In the genomic region with DNA sequence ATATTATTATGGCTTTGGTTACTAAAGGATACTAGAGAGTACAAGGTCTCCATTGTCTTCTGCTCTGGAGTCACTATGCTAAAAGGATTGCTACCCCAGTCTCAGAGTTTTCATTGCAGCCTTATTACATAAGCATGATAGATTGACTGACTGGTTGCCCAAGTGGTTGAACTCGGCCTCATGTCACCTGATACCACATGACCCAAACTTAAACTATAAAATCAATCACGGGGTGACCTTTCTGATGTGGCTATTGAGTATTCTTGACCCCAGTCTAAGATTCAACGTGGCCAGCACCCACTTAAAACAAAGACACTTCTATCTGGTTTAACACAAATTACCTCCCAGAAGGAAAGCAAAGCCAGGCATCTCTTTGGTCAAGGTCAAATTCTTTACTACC, we compare ENCODE assay signal across 26 mouse cellular contexts.
DNase-seq lines count a peak whose midpoint lies in the region; ATAC-seq and TF ChIP-seq lines count a peak whose summit lies in the region.
"Had no signal": no experiment of that assay in that cellular context is flagged by ENCODE, and none has a peak within 500 bp of the region (broad histone marks: within the 10 kb centered on the region; RNA-seq: fewer than 3 reads in every experiment).

No protein-coding gene starts in this region.

- no peaks in the 10 kb centered on the region for H3K36me3 ChIP-seq in hindbrain, embryonic 10.5 days
- H3K36me3 ChIP-seq in hindbrain, postnatal 0 days (ENCODE audit: insufficient read depth, low read length), result no peaks in the 10 kb centered on the region
- H3K36me3 ChIP-seq: embryonic facial prominence, embryonic 12.5 days; embryonic facial prominence, embryonic 15.5 days; heart, embryonic 10.5 days; heart, embryonic 13.5 days; hindbrain, embryonic 13.5 days had no signal

- whole genome bisulfite sequencing in hindbrain, embryonic 10.5 days, result 41% methylated on average over 3 of the region's 3 CpGs
- 54% methylated on average over 3 of the region's 3 CpGs for WGBS in hindbrain, postnatal 0 days

- H3K4me1 ChIP-seq in hindbrain, embryonic 10.5 days (replicated peaks), result peaks cover 11% of the 10 kb centered on the region; the same call in 1 of the 2 replicates
- no peaks in the 10 kb centered on the region for H3K4me1 ChIP-seq in hindbrain, postnatal 0 days (ENCODE audit: insufficient read depth, low read length)
- H3K4me1 ChIP-seq: embryonic facial prominence, embryonic 12.5 days; embryonic facial prominence, embryonic 15.5 days; heart, embryonic 10.5 days; heart, embryonic 13.5 days had no signal

- H3K27ac ChIP-seq in hindbrain, embryonic 10.5 days, result no peak overlapping the region
- no peak overlapping the region for H3K27ac ChIP-seq in hindbrain, postnatal 0 days
- H3K27ac ChIP-seq: embryonic facial prominence, embryonic 12.5 days; embryonic facial prominence, embryonic 15.5 days; heart, adult 2 months; heart, embryonic 10.5 days; heart, embryonic 13.5 days had no signal

- TF ChIP-seq CTCF in hindbrain, postnatal 0 days (IDR thresholded peaks at IDR 0.05; ENCODE audit: low read depth), result no peak

- no peak overlapping the region for H3K4me2 ChIP-seq in hindbrain, postnatal 0 days (ENCODE audit: low read depth, low read length)
- H3K4me2 ChIP-seq: embryonic facial prominence, embryonic 12.5 days; embryonic facial prominence, embryonic 15.5 days; heart, embryonic 13.5 days; hindbrain, embryonic 13.5 days had no signal

- H3K4me3 ChIP-seq in hindbrain, embryonic 10.5 days, result no peak overlapping the region
- H3K4me3 ChIP-seq in hindbrain, postnatal 0 days (ENCODE audit: low read length), result no peak overlapping the region
- H3K4me3 ChIP-seq: embryonic facial prominence, embryonic 12.5 days; embryonic facial prominence, embryonic 15.5 days; heart, adult 2 months; heart, embryonic 10.5 days; heart, embryonic 13.5 days; hindbrain, embryonic 13.5 days had no signal

- peak; percentile 8 for DNase-seq in hindbrain, embryonic 10.5 days (ENCODE audit: low spot score)
- no peak for DNase-seq in hindbrain, postnatal 0 days (ENCODE audit: low spot score)
- DNase-seq in embryo, embryonic 11 days, result peak; percentile 32
- peak; percentile 37 for DNase-seq in mesoderm, embryonic 11.5 days (ENCODE audit: low read depth, low spot score)
- DNase-seq in kidney, adult 8-10 months, result no peak
- DNase-seq in cerebellum, postnatal 4 days (ENCODE audit: low spot score in 2 of 2), result no peak
- DNase-seq: adrenal gland, adult 2 months; adrenal gland, postnatal 14 days; cerebellum, adult 11 months; cerebellum, adult 2 months; cerebellum, adult 9-11 months; cerebellum, postnatal 36 days; forebrain, postnatal 0 days; gastrocnemius, postnatal 25 days; heart, adult 2 months; heart, postnatal 14 days had no signal

- no peak overlapping the region for H3K9ac ChIP-seq in hindbrain, postnatal 0 days (replicated peaks; ENCODE audit: low read length)
- H3K9ac ChIP-seq: embryonic facial prominence, embryonic 12.5 days; embryonic facial prominence, embryonic 15.5 days; forebrain, postnatal 0 days; heart, embryonic 13.5 days; hindbrain, embryonic 13.5 days had no signal

- no peaks in the 10 kb centered on the region for H3K27me3 ChIP-seq in hindbrain, embryonic 10.5 days (ENCODE audit: insufficient read depth, poor library complexity, severe bottlenecking)
- H3K27me3 ChIP-seq in hindbrain, postnatal 0 days (ENCODE audit: insufficient read depth, low read length), result no peaks in the 10 kb centered on the region
- H3K27me3 ChIP-seq: embryonic facial prominence, embryonic 12.5 days; embryonic facial prominence, embryonic 15.5 days; heart, embryonic 13.5 days; hindbrain, embryonic 13.5 days had no signal

- H3K9me3 ChIP-seq in hindbrain, embryonic 10.5 days, result no peaks in the 10 kb centered on the region
- H3K9me3 ChIP-seq in hindbrain, postnatal 0 days (ENCODE audit: low read length), result no peaks in the 10 kb centered on the region
- H3K9me3 ChIP-seq: embryonic facial prominence, embryonic 12.5 days; embryonic facial prominence, embryonic 15.5 days; heart, embryonic 10.5 days; heart, embryonic 13.5 days; hindbrain, embryonic 13.5 days had no signal

- no peak for ATAC-seq in hindbrain, postnatal 0 days
- ATAC-seq: CD4-positive, CD25-positive, alpha-beta regulatory T cell, adult 4 months; forebrain, embryonic 14.5 days; forebrain, postnatal 0 days; hindbrain, embryonic 16.5 days; inflammation-experienced regulatory T-cells, adult 6 months; intestine, embryonic 16.5 days had no signal

Comparison
In these comparisons a context has a peak if more than half of its experiments do, and no peak if none do; other contexts are left out.
1. DNase-seq: peak in hindbrain, embryonic 10.5 days (single experiment), embryo, embryonic 11 days (single experiment) and mesoderm, embryonic 11.5 days (single experiment); none in hindbrain, postnatal 0 days (single experiment), kidney, adult 8-10 months (0 of 2) and cerebellum, postnatal 4 days (0 of 2).